Mouse (Mus musculus): ENCODE results near the gene Acsl3.

GRCm38 (mm10) chr1:78657021-78657629 is 500 bp upstream of the Acsl3 start:
- no peak for TF ChIP-seq CTCF (IDR thresholded peaks at IDR 0.05; ENCODE audit: low read depth)
- no peak for TF ChIP-seq EP300 (IDR thresholded peaks at IDR 0.05; ENCODE audit: low read depth)
